Mouse (Mus musculus): ENCODE results near the gene Tmprss15. TPM values are rescaled to one million over a fixed set of nuclear protein-coding genes. Genes with fewer than 3 reads are reported as not detected.
A peak's percentile ranks its signal among the peaks of the same experiment; 100 is the strongest.

Gene Tmprss15
- total and polyA plus RNA-seq, 3 experiments, result not detected

- Histone ChIP-seq H3K27ac (ENCODE audit: control insufficient read depth, low read depth, low read length) (no peak overlapping the region), H3K79me2 (ENCODE audit: control insufficient read depth, insufficient read depth, low read length, poor library complexity) (no peaks in the 10 kb centered on the region), H3K4me3 (ENCODE audit: control insufficient read depth in 1 of 2, insufficient read depth in 1 of 2, low read depth in 2 of 2, low read length in 2 of 2) (no peak overlapping the region), H3K4me1 (ENCODE audit: control insufficient read depth in 1 of 2, insufficient read depth in 2 of 2, low read length in 2 of 2) (peaks cover 0 to 7% of the 10 kb centered on the region in 2 experiments; a peak in 3 of 4 replicates), H3K27me3 (ENCODE audit: control insufficient read depth in 1 of 2, insufficient read depth in 2 of 2, low read length in 2 of 2) (no peaks in the 10 kb centered on the region), H3K9ac (ENCODE audit: control insufficient read depth, low read depth, low read length, poor library complexity, severe bottlenecking) (no peak overlapping the region), H3K9me3 (replicated peaks; ENCODE audit: insufficient read depth, low read length) (no peaks in the 10 kb centered on the region), H3K36me3 (ENCODE audit: control insufficient read depth in 1 of 2, insufficient read depth in 2 of 2, low read length in 2 of 2) (peaks cover 0 to 2% of the 10 kb centered on the region in 2 experiments; a peak in 2 of 4 replicates)
- no peak for DNase-seq (ENCODE audit: low read depth, low spot score)
- TF ChIP-seq CHD2 (IDR thresholded peaks at IDR 0.05; ENCODE audit: low read length) (no peak), MYC (IDR thresholded peaks at IDR 0.05; ENCODE audit: low read depth, low read length) (no peak), SIN3A (IDR thresholded peaks at IDR 0.05; ENCODE audit: low read length) (no peak), POLR2AphosphoS5 (IDR thresholded peaks at IDR 0.05; ENCODE audit: borderline replicate concordance, low read depth, low read length) (no peak), TCF12 (IDR thresholded peaks at IDR 0.05; ENCODE audit: low read depth, low read length) (no peak), POLR2AphosphoS2 (IDR thresholded peaks at IDR 0.05; ENCODE audit: low read length) (no peak), ZC3H11A (IDR thresholded peaks at IDR 0.05; ENCODE audit: low read depth, low read length) (no peak), RCOR1 (IDR thresholded peaks at IDR 0.05; ENCODE audit: low read depth, low read length) (no peak)
Observed at GRCm38 (mm10) chr16:79109516-79109915, 18.6 kb upstream of the Tmprss15 start.

DNA sequence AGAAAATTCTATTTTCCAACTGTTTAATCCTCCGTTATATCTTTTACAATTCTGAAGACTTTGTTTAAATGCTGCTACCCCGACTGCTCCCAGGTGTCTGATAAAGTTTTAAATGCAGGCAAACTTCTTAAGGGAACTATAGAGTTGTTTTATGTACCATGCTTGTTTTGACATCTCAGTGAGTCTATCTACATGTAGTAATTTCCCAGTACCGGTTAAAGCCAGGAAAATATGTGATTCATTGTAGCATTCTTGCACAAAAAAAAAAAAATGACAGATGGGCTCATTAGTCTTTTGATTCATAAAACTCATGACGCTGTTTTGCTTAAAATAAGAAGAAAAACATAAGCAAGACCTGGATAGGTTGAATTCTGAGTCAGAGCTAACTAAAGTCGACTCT is 18.1 kb upstream of the Tmprss15 start:
- Histone ChIP-seq H3K4me3 (ENCODE audit: control insufficient read depth in 1 of 2, insufficient read depth in 1 of 2, low read depth in 2 of 2, low read length in 2 of 2) (no peak overlapping the region), H3K9ac (ENCODE audit: control insufficient read depth, low read depth, low read length, poor library complexity, severe bottlenecking) (no peak overlapping the region), H3K79me2 (ENCODE audit: control insufficient read depth, insufficient read depth, low read length, poor library complexity) (no peaks in the 10 kb centered on the region), H3K9me3 (replicated peaks; ENCODE audit: insufficient read depth, low read length) (no peaks in the 10 kb centered on the region), H3K36me3 (ENCODE audit: control insufficient read depth in 1 of 2, insufficient read depth in 2 of 2, low read length in 2 of 2) (peaks cover 0 to 2% of the 10 kb centered on the region in 2 experiments; a peak in 2 of 4 replicates), H3K27me3 (ENCODE audit: control insufficient read depth in 1 of 2, insufficient read depth in 2 of 2, low read length in 2 of 2) (no peaks in the 10 kb centered on the region), H3K27ac (ENCODE audit: control insufficient read depth, low read depth, low read length) (no peak overlapping the region), H3K4me1 (ENCODE audit: control insufficient read depth in 1 of 2, insufficient read depth in 2 of 2, low read length in 2 of 2) (peaks cover 0 to 7% of the 10 kb centered on the region in 2 experiments; a peak in 2 of 4 replicates)
- DNase-seq (ENCODE audit: low read depth, low spot score), result no peak
- TF ChIP-seq GABPA (IDR thresholded peaks at IDR 0.05; ENCODE audit: low read depth, low read length) (no peak), ZC3H11A (IDR thresholded peaks at IDR 0.05; ENCODE audit: low read depth, low read length) (no peak), RCOR1 (IDR thresholded peaks at IDR 0.05; ENCODE audit: low read depth, low read length) (no peak)

GRCm38 (mm10) chr16:79100325-79100724 is 9.4 kb upstream of the Tmprss15 start:
- Histone ChIP-seq H3K4me1 (ENCODE audit: control insufficient read depth in 1 of 2, insufficient read depth in 2 of 2, low read length in 2 of 2) (peaks cover 11 to 17% of the 10 kb centered on the region in 2 experiments), H3K4me3 (ENCODE audit: control insufficient read depth in 1 of 2, insufficient read depth in 1 of 2, low read depth in 2 of 2, low read length in 2 of 2) (no peak overlapping the region), H3K27me3 (ENCODE audit: control insufficient read depth in 1 of 2, insufficient read depth in 2 of 2, low read length in 2 of 2) (no peaks in the 10 kb centered on the region), H3K9me3 (replicated peaks; ENCODE audit: insufficient read depth, low read length) (no peaks in the 10 kb centered on the region), H3K9ac (ENCODE audit: control insufficient read depth, low read depth, low read length, poor library complexity, severe bottlenecking) (no peak overlapping the region), H3K36me3 (ENCODE audit: control insufficient read depth in 1 of 2, insufficient read depth in 2 of 2, low read length in 2 of 2) (peaks cover 0 to 16% of the 10 kb centered on the region in 2 experiments; a peak in 2 of 4 replicates), H3K79me2 (ENCODE audit: control insufficient read depth, insufficient read depth, low read length, poor library complexity) (no peaks in the 10 kb centered on the region), H3K27ac (ENCODE audit: control insufficient read depth, low read depth, low read length) (no peak overlapping the region)
- TF ChIP-seq BHLHE40 (IDR thresholded peaks at IDR 0.05; ENCODE audit: borderline replicate concordance, low read depth, low read length) (no peak), MYB (IDR thresholded peaks at IDR 0.05; ENCODE audit: low read depth, low read length) (peak; percentile 25; the same call in 1 of the 2 replicates), ETS1 (IDR thresholded peaks at IDR 0.05; ENCODE audit: low read depth, low read length) (peak; percentile 55), GATA1 (IDR thresholded peaks at IDR 0.05; ENCODE audit: low read depth, low read length) (peak; percentile 85), KAT2A (conservative IDR thresholded peaks at IDR 0.05; ENCODE audit: low read depth, low read length) (no peak), GABPA (IDR thresholded peaks at IDR 0.05; ENCODE audit: low read depth, low read length) (no peak), MXI1 (IDR thresholded peaks at IDR 0.05; ENCODE audit: low read depth, low read length) (0 out of 2 replicates have a peak, but pooled peaks have one; percentile 27), EP300 (IDR thresholded peaks at IDR 0.05; ENCODE audit: low read depth in 1 of 2, low read length in 2 of 2) (peak; percentile 83 to 94), RCOR1 (IDR thresholded peaks at IDR 0.05; ENCODE audit: low read depth, low read length) (peak; percentile 56; the same call in 1 of the 2 replicates), SIN3A (IDR thresholded peaks at IDR 0.05; ENCODE audit: low read length) (peak; percentile 58; the same call in 1 of the 2 replicates), NELFE (IDR thresholded peaks at IDR 0.05; ENCODE audit: low read depth, low read length) (no peak), TCF12 (IDR thresholded peaks at IDR 0.05; ENCODE audit: low read depth, low read length) (peak; percentile 82)
- DNase-seq (ENCODE audit: low read depth, low spot score), result peak; percentile 49

Measured in MEL (cell line).